Mouse (Mus musculus) liver, embryonic 16.5 days (tissue): ENCODE measurements around the gene Olfr146. TPM values are rescaled to one million over a fixed set of nuclear protein-coding genes. Genes with fewer than 3 reads are reported as not detected.

Experiments
- ATAC-seq: fragments of 200-750 bp; cut with Nextera tagmentation; 2 replicates; pipeline ENCODE4 v1.8.0; 2017; ENCODE audit warnings: low read depth, mild to moderate bottlenecking, moderate number of reproducible peaks, moderate library complexity
- H3K27ac ChIP-seq: fragments of 300-500 bp; sonication (generic); 2 replicates; pipeline ENCODE4 v1.5.1; 2014; ENCODE audit warnings: mild to moderate bottlenecking, low read length
- H3K27me3 ChIP-seq: fragments of 300-500 bp; sonication (generic); 2 replicates; pipeline ENCODE4 v1.6.1; 2014; ENCODE audit warnings: low read depth, low read length, mixed read lengths; ENCODE audit not compliant: control insufficient read depth, insufficient read depth
- H3K36me3 ChIP-seq: fragments of 300-500 bp; sonication (generic); 2 replicates; pipeline ENCODE4 v1.6.1; 2014; ENCODE audit warnings: mild to moderate bottlenecking; ENCODE audit not compliant: control insufficient read depth, insufficient read depth
- H3K4me1 ChIP-seq: fragments of 300-500 bp; sonication (generic); 2 replicates; pipeline ENCODE4 v1.6.1; 2014; ENCODE audit warnings: low read depth, low read length, mixed read lengths; ENCODE audit not compliant: control insufficient read depth
- H3K4me2 ChIP-seq: fragments of 300-500 bp; sonication (generic); 2 replicates; pipeline ENCODE4 v1.6.1; 2014; ENCODE audit warnings: low read depth, low read length, mixed read lengths
- H3K4me3 ChIP-seq: fragments of 300-500 bp; sonication (generic); 2 replicates; pipeline ENCODE4 v1.5.1; 2014; ENCODE audit warnings: low read depth, mild to moderate bottlenecking, low read length
- H3K9ac ChIP-seq: fragments of 300-500 bp; sonication (generic); 2 replicates; pipeline ENCODE4 v1.6.1; 2014; ENCODE audit warnings: low read depth, low read length
- H3K9me3 ChIP-seq: fragments of 300-500 bp; sonication (generic); replicated peaks from 2 replicates; pipeline ENCODE4 v1.6.1; 2016; ENCODE audit warnings: low read length; ENCODE audit not compliant: control insufficient read depth
- WGBS: fragments of 180-500 bp; shearing (Covaris S2); extraction: QIAGEN DNeasy Blood & Tissue Kit; methylation state at CpG from one replicate; pipeline ENCODE4 v1.1.7; 2014; ENCODE audit not compliant: insufficient replicate concordance; 5-methylcytosine and 5-hydroxymethylcytosine counted together
- microRNA-seq: library from miRNA; unstranded; fragments of <30 nt; microRNA quantifications from one replicate; pipeline ENCODE4, GENCODE M21; 2016
- polyA plus RNA-seq: library from polyadenylated mRNA; unstranded; fragments of >200 nt; fragmentation: Nextera tagmentation; extraction: Ambion mirVana; gene quantifications from 2 replicates; pipeline ENCODE4 v1.2.1, GENCODE M21; 2015

Olfr146 gene
- not detected in 2 replicates for polyA plus RNA-seq

DNA sequence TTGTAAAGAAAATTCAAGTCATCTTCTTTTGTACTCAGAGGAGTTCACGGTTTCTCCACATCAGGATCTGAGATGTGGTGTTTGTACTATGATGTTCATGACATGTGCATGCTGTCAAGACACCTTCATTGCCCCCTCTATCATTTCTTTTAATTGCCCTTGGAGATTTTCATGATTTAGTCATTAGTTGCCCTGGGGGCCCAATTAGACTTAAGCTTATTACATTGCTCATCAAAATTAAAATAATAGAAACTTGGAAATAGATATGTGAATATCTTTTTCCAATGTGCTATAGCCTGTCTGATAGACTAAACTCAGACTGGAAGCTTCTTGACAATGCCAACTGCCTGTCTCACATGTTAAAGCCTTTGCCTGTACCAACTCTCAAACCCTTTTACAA, at the start of gene Olfr146:
TSS of gene Olfr146 (minus strand) at position 101 of the 400 bp plus-strand sequence.
- ATAC-seq, result no peak

DNA sequence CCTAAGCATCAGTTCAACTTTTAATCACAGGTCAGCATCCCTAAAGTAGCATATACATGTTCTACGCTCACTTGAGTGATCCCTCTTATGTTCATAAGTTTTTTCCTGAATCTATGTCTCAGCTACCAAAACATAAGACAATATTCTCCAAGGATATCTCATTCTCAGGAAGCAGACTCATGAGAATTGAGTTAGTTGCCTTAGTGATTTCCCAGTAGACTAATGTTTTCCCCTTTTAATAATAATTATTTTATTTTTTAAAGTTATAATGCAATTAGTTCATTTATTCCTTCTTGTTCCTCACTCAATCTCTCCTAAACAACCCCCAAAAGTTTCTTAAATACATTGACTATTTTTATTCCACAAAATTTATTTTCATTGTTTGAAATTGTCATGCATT, 41.7 kb upstream of the Olfr146 start, which contains the start of gene Olfr937:
TSS of gene Olfr937 (minus strand) at position 101 of the 400 bp plus-strand sequence.
- no peak within 1 kb of the TSS for H3K4me2 ChIP-seq
- no peaks in the 10 kb centered on the region for H3K36me3 ChIP-seq
- H3K9ac ChIP-seq, result no peak within 1 kb of the TSS
- H3K4me3 ChIP-seq, result no peak within 1 kb of the TSS
- no peaks in the 10 kb centered on the region for H3K27me3 ChIP-seq
- H3K27ac ChIP-seq, result no peak within 1 kb of the TSS
- no peak for ATAC-seq
- WGBS, result 45% methylated on average over 1 of the region's 1 CpGs
- H3K4me1 ChIP-seq, result no peaks in the 10 kb centered on the region
- no peaks in the 10 kb centered on the region for H3K9me3 ChIP-seq

More for the DNA sequence above, at the start of gene Olfr146:
- Histone ChIP-seq H3K4me2 (no peak within 1 kb of the TSS), H3K36me3 (no peaks in the 10 kb centered on the region), H3K4me1 (no peaks in the 10 kb centered on the region), H3K9me3 (no peaks in the 10 kb centered on the region), H3K9ac (no peak within 1 kb of the TSS), H3K27me3 (no peaks in the 10 kb centered on the region), H3K4me3 (no peak within 1 kb of the TSS), H3K27ac (no peak within 1 kb of the TSS)
- 42% methylated on average over 1 of the region's 1 CpGs for WGBS

DNA sequence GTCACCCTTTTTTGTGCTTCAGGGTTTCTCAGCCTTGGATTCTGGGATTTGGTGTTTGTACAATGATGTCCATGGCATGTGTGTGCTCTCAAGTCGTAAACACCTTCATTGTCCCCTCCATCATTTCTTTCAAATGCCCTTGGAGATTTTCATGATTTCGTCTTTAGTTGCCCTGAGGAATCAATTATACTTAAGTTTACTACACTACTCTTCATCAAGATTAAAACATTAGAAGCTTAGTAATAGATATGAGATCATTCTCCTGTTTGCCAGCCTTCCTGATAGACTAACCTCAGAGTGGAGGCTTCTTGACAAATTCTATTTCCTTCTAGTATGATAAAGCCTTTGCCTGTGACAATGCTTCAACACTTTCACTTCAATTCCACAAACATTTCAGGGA, 23.6 kb downstream of the Olfr146 start, which contains the start of gene Olfr935:
TSS of gene Olfr935 (minus strand) at position 101 of the 400 bp plus-strand sequence.
- no peak within 1 kb of the TSS for H3K27ac ChIP-seq
- 44% methylated on average over 2 of the region's 2 CpGs for WGBS
- no peak within 1 kb of the TSS for H3K4me3 ChIP-seq
- H3K4me2 ChIP-seq, result no peak within 1 kb of the TSS
- no peaks in the 10 kb centered on the region for H3K27me3 ChIP-seq
- no peak for ATAC-seq
- no peaks in the 10 kb centered on the region for H3K9me3 ChIP-seq
- H3K9ac ChIP-seq, result no peak within 1 kb of the TSS
- H3K36me3 ChIP-seq, result no peaks in the 10 kb centered on the region
- no peaks in the 10 kb centered on the region for H3K4me1 ChIP-seq

DNA sequence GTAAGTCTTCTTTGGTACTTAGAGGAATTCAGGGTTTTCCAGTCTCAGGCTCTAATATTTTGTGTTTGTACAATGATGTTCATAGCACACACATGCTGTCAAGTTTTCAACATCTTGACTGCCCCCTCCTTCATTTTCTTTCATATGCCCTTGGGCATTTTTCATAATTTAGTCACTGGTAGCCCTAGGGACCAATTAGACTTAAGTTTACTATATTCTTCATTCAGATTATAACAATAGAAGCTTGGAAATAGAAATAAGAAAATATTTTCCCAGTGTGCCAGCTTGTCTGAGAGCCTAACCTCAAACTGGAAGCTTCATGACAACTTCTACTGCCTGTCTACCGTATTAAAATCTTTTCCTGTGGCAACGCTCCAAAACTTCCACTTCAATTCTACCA, 35.0 kb downstream of the Olfr146 start, which contains the start of gene Olfr934:
TSS of gene Olfr934 (minus strand) at position 101 of the 400 bp plus-strand sequence.
- Histone ChIP-seq H3K9me3 (no peaks in the 10 kb centered on the region), H3K4me2 (no peak within 1 kb of the TSS), H3K27ac (no peak within 1 kb of the TSS), H3K4me3 (no peak within 1 kb of the TSS), H3K4me1 (no peaks in the 10 kb centered on the region), H3K36me3 (no peaks in the 10 kb centered on the region), H3K27me3 (no peaks in the 10 kb centered on the region), H3K9ac (no peak within 1 kb of the TSS)
- no peak for ATAC-seq
- WGBS, result 61% methylated on average over 2 of the region's 2 CpGs

DNA sequence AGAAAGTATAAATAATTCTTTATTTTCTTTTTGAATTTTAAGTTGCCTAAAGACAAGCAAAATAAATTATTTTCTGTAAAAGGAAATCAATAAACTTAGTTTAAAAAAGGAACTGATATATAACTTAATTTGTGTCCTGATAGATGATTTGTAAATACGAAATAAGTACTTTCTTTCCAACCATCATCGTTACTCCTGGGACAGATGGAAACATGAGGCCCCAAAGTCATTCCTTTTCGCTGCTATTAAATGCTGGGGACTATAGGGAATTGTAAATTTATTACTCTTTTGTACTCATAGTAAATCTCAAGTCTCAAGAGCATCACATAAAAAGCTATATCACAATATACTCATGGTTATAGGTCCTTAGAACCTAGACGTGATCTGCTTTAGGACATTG, 51.2 kb downstream of the Olfr146 start, which contains the start of gene Olfr933:
TSS of gene Olfr933 (plus strand) at position 301 of the 400 bp plus-strand sequence.
- Histone ChIP-seq H3K9ac (no peak within 1 kb of the TSS), H3K4me1 (no peaks in the 10 kb centered on the region), H3K9me3 (no peaks in the 10 kb centered on the region), H3K36me3 (no peaks in the 10 kb centered on the region), H3K4me2 (no peak within 1 kb of the TSS), H3K27ac (no peak within 1 kb of the TSS), H3K4me3 (no peak within 1 kb of the TSS), H3K27me3 (no peaks in the 10 kb centered on the region)
- 53% methylated on average over 4 of the region's 4 CpGs for WGBS
- no peak for ATAC-seq

Small RNA genes lying within 50 kb of the gene (microRNA-seq; reads per million reads assigned to microRNA genes)
- gene Gm25529, result not detected

Other genes with a start within 250 kb of the Olfr146 start
- not detected in 2 replicates for gene Olfr922, start 208.8 kb downstream of the Olfr146 start, polyA plus RNA-seq
- gene Olfr923, start 196.8 kb downstream of the Olfr146 start, polyA plus RNA-seq, result not detected in 2 replicates
- gene Olfr924, start 178.9 kb downstream of the Olfr146 start, polyA plus RNA-seq, result not detected in 2 replicates
- not detected in 2 replicates for gene Olfr26, start 168.3 kb downstream of the Olfr146 start, polyA plus RNA-seq
- not detected in 2 replicates for gene Olfr926, start 146.3 kb downstream of the Olfr146 start, polyA plus RNA-seq
- not detected in 2 replicates for gene Olfr930, start 93.6 kb downstream of the Olfr146 start, polyA plus RNA-seq
- not detected in 2 replicates for gene Olfr933, start 51.1 kb downstream of the Olfr146 start, polyA plus RNA-seq
- not detected in 2 replicates for gene Olfr934, start 35.1 kb downstream of the Olfr146 start, polyA plus RNA-seq
- not detected in 2 replicates for gene Olfr935, start 23.7 kb downstream of the Olfr146 start, polyA plus RNA-seq
- gene Olfr937, start 41.6 kb upstream of the Olfr146 start, polyA plus RNA-seq, result not detected in 2 replicates
- gene Olfr938, start 55.5 kb upstream of the Olfr146 start, polyA plus RNA-seq, result not detected in 2 replicates
- not detected in 2 replicates for gene Olfr27, start 104.8 kb upstream of the Olfr146 start, polyA plus RNA-seq
- gene Olfr943, start 142.9 kb upstream of the Olfr146 start, polyA plus RNA-seq, result not detected in 2 replicates
- gene Olfr944, start 178.5 kb upstream of the Olfr146 start, polyA plus RNA-seq, result not detected in 2 replicates
- gene Olfr1537, start 226.6 kb upstream of the Olfr146 start, polyA plus RNA-seq, result not detected in 2 replicates